Mouse (Mus musculus) layer of hippocampus, adult 6 months (tissue): ENCODE results near the gene Tmf1. TPM values are rescaled to one million over a fixed set of nuclear protein-coding genes. Genes with fewer than 3 reads are reported as not detected.

Source experiments
- long read RNA-seq, 2 experiments: library from polyadenylated mRNA; unstranded; transcript quantifications; one replicate each; pipeline ENCODE4 v2.0.0; 2019 to 2020
- polyA plus RNA-seq: library from polyadenylated mRNA; unstranded; fragments of <200 nt; fragmentation: Nextera tagmentation; gene quantifications from 2 replicates; pipeline ENCODE4 v1.2.3, GENCODE M21; 2021

The Tmf1 gene
- 21.6 and 38.0 TPM in 2 replicates for polyA plus RNA-seq
- long read RNA-seq, experiment 1, partial matches to known transcripts: 22 of 81 reads
- long read RNA-seq, experiment 1, other reads (novel, unspliced or antisense): 59 of 81 reads
- long read RNA-seq, experiment 2, partial matches to known transcripts: 22 of 26 reads
- long read RNA-seq, experiment 2, other reads (novel, unspliced or antisense): 4 of 26 reads

GRCm38 (mm10) chr6:97178491-97179366 is at the start of gene Tmf1:
Gene Tmf1 (minus strand): TSS chr6:97179122.

DNA sequence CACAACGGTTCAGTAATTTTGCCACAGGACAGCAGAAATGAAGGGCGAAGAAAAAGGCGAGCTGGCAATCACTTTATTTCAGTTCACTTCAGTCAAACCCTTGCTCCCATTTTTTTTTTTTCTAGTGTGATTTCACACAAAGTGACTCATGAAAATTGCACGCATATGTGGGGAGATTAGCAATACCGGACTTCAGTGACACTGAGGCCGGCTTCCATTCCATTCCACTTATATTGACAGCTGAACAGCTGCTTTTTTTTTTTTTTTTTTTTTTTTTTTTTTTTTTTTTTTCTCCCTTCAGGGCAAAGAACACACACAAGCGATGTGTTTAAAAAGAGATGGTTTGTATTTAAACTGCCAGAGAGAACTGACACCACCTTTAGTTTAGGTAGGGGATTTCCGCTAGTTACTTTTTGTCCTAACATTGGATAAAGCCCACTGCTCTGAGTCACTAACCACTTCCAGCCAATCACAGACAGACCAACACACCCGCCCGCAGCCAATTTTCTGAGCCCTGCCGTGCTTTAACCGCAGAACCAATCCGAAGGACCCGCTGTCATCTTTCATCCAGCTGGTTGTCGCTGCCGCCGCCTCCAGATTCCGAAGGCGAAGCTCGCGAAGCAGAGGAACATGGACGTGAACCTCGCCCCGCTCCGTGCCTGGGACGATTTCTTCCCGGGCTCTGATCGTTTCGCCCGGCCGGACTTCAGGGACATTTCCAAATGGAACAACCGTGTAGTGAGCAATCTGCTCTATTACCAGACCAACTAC is 31.5 kb upstream of the Tmf1 start, which contains the start of gene Arl6ip5:
Gene Arl6ip5, plus strand, starts transcription at position 499 of the 771 bp plus-strand sequence.

GRCm38 (mm10) chr6:97205439-97205885 is 26.5 kb upstream of the Tmf1 start, which contains the start of gene Uba3:
Gene Uba3 (minus strand): TSS chr6:97205647.

DNA sequence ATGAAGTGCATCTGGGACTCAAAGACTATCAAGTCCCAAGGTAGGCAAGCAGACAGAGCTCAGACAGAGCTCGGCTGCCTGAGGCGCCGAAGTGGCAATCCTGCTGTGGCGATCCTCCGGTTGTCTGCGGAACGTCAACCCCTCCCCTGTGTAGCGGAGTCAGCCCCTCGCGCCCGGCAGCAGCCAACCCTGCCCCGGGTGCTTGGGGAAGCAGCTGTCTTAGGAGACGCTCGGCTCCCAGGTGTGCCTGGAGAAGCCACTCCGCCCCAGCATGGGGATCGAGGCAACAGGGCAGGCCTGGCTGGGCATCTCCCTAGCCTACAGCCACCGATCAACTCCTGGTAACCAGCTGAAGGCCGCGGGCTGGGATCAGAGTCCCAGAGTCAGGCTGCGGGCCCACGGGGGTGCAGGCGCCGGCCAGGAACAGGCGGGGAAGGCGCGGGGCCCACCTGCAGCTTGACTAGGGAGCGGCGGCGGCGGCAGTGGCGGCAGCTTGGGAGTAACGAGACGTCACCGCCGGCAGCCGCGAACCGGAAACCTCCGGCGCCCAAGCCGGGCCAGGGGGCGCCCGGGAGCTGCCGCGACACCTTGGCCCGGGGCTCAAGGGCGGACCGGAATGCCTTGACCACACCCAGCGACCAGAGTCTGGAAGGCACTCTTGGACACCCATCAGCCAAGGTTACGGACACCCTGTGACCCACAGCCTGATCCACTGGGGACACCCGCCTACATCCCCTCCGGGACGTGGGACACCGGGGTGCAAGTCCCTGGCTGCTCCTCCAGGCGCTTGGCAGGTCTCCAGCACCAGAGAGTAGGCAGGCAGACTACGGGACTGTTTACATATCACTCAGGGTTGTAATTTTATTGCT is 30.3 kb downstream of the Tmf1 start, which contains the start of gene Eogt:
Gene Eogt, minus strand, starts transcription at position 800 of the 869 bp plus-strand sequence.

Other genes starting within 250 kb of the Tmf1 start
- gene Fam19a4, start 118.7 kb downstream of the Tmf1 start, polyA plus RNA-seq: 0.43 and 0.67 TPM in 2 replicates
- gene Eogt, start 29.9 kb downstream of the Tmf1 start, polyA plus RNA-seq: 3.1 and 3.3 TPM in 2 replicates
- gene Uba3, start 26.5 kb upstream of the Tmf1 start, polyA plus RNA-seq: 42.1 and 45.7 TPM in 2 replicates
- gene Arl6ip5, start 31.6 kb upstream of the Tmf1 start, polyA plus RNA-seq: 62.8 and 68.2 TPM in 2 replicates
- not detected in 2 replicates for gene Lmod3, start 73.6 kb upstream of the Tmf1 start, polyA plus RNA-seq